Mouse (Mus musculus): ENCODE measurements at regions not wholly inside any gene's neighbourhood (a gene's known extent, or its start where the extent isn't known, plus 50 kb on each side); places are given as distances from the start of the nearest gene placed in this dataset.

- ChIA-PET CTCF (interaction anchor here in 3 of 4 experiments (0.6 to 1.2 kb wide), 5 partner anchors 68 to 1691 kb away, joined by 3 to 5 read pairs (median 3); no protein-coding TSS in a partner anchor), POLR2A (interaction anchor here in 3 of 4 experiments (0.6 to 2.1 kb wide), 8 partner anchors 15 to 80 kb away, joined by 3 to 10 read pairs (median 3); no protein-coding TSS in a partner anchor)
Observed at GRCm38 (mm10) chr1:193508271-193508670, 138.2 kb upstream of the Camk1g start.

GRCm38 (mm10) chr1:193506991-193507390 is 136.9 kb upstream of the Camk1g start:
- POLR2A ChIA-PET = no interaction called here
- CTCF ChIA-PET = no interaction called here

GRCm38 (mm10) chr1:193505381-193505780 is 135.3 kb upstream of the Camk1g start:
- ChIA-PET CTCF (interaction anchor here in 3 of 4 experiments (0.6 to 2.4 kb wide), 9 partner anchors 9 to 1398 kb away, joined by 3 to 14 read pairs (median 4); no protein-coding TSS in a partner anchor), POLR2A (interaction anchor here in 1 of 4 experiments (1.8 kb wide), 1 partner anchor 84 kb away, joined by 7 read pairs; no protein-coding TSS in a partner anchor)

GRCm38 (mm10) chr1:193504611-193505010 is 134.5 kb upstream of the Camk1g start:
- ChIA-PET POLR2A (interaction anchor here (0.6 to 1.8 kb wide), 12 partner anchors 32 to 1359 kb away, joined by 3 to 9 read pairs (median 4); no protein-coding TSS in a partner anchor), CTCF (interaction anchor here (0.5 to 2.4 kb wide), 32 partner anchors 9 to 1257 kb away, joined by 3 to 14 read pairs (median 3); no protein-coding TSS in a partner anchor)

- CTCF ChIA-PET = interaction anchor here (0.5 to 2.4 kb wide), 33 partner anchors 10 to 235 kb away, joined by 3 to 14 read pairs (median 4); no protein-coding TSS in a partner anchor
- POLR2A ChIA-PET = interaction anchor here in 3 of 4 experiments (0.6 to 1.8 kb wide), 12 partner anchors 33 to 85 kb away, joined by 3 to 9 read pairs (median 4); no protein-coding TSS in a partner anchor
Observed at GRCm38 (mm10) chr1:193503624-193504325, 133.7 kb upstream of the Camk1g start.

GRCm38 (mm10) chr1:193496265-193497183 is 126.4 kb upstream of the Camk1g start:
- ChIA-PET CTCF (interaction anchor here in 2 of 4 experiments (0.5 to 0.6 kb wide), 2 partner anchors 47 to 89 kb away, joined by 3 read pairs; no protein-coding TSS in a partner anchor), POLR2A (interaction anchor here in 2 of 4 experiments (0.7 to 0.8 kb wide), 2 partner anchors 55 to 336 kb away, joined by 3 read pairs; no protein-coding TSS in a partner anchor)

GRCm38 (mm10) chr1:193488039-193488438 is 117.9 kb upstream of the Camk1g start:
- POLR2A ChIA-PET = interaction anchor here in 1 of 4 experiments (0.5 to 0.6 kb wide), 2 partner anchors 361 to 447 kb away, joined by 3 to 5 read pairs; no protein-coding TSS in a partner anchor
- CTCF ChIA-PET = interaction anchor here in 1 of 4 experiments (1.5 kb wide), 1 partner anchor 16 kb away, joined by 3 read pairs; no protein-coding TSS in a partner anchor

- ChIA-PET CTCF (interaction anchor here in 2 of 4 experiments (0.7 to 1.5 kb wide), 3 partner anchors 17 to 1133 kb away, joined by 3 to 4 read pairs (median 3); no protein-coding TSS in a partner anchor), POLR2A (interaction anchor here in 1 of 4 experiments (0.6 to 0.7 kb wide), 2 partner anchors 434 to 1665 kb away, joined by 3 to 4 read pairs; no protein-coding TSS in a partner anchor)
Observed at GRCm38 (mm10) chr1:193486668-193487067, 116.6 kb upstream of the Camk1g start.

- CTCF ChIA-PET = no interaction called here
- POLR2A ChIA-PET = interaction anchor here in 2 of 4 experiments (1.1 to 1.2 kb wide), 2 partner anchors 30 to 35 kb away, joined by 3 read pairs; no protein-coding TSS in a partner anchor
Observed at GRCm38 (mm10) chr1:193484977-193485376, 114.9 kb upstream of the Camk1g start.

GRCm38 (mm10) chr1:193477298-193477697 is 107.2 kb upstream of the Camk1g start:
- ChIA-PET POLR2A (no interaction called here), CTCF (no interaction called here)

- CTCF ChIA-PET = no interaction called here
- POLR2A ChIA-PET = no interaction called here
Observed at GRCm38 (mm10) chr1:193476805-193477204, 106.7 kb upstream of the Camk1g start.

GRCm38 (mm10) chr1:193466306-193466705 is 96.2 kb upstream of the Camk1g start:
- POLR2A ChIA-PET = no interaction called here

GRCm38 (mm10) chr1:193459735-193460134 is 89.6 kb upstream of the Camk1g start:
- ChIA-PET CTCF (no interaction called here), POLR2A (interaction anchor here in 1 of 4 experiments (0.8 kb wide), 1 partner anchor 806 kb away, joined by 15 read pairs; no protein-coding TSS in a partner anchor)

More at GRCm38 (mm10) chr1:193466306-193466705, 96.2 kb upstream of the Camk1g start:
- CTCF ChIA-PET = interaction anchor here in 1 of 4 experiments (0.9 kb wide), 1 partner anchor 133 kb away, joined by 3 read pairs; no protein-coding TSS in a partner anchor

- CTCF ChIA-PET = no interaction called here
- POLR2A ChIA-PET = no interaction called here
Observed at GRCm38 (mm10) chr1:193457908-193458307, 87.8 kb upstream of the Camk1g start.

- POLR2A ChIA-PET = no interaction called here
- CTCF ChIA-PET = interaction anchor here in 3 of 4 experiments (0.6 to 1.3 kb wide), 4 partner anchors 13 to 245 kb away, joined by 3 to 6 read pairs (median 3); no protein-coding TSS in a partner anchor
Observed at GRCm38 (mm10) chr1:193453654-193454053, 83.6 kb upstream of the Camk1g start.

GRCm38 (mm10) chr1:193451471-193452135 is 81.5 kb upstream of the Camk1g start:
- ChIA-PET CTCF (interaction anchor here in 3 of 4 experiments (0.6 to 1.8 kb wide), 3 partner anchors 137 to 221 kb away, joined by 4 to 6 read pairs (median 5); no protein-coding TSS in a partner anchor), POLR2A (no interaction called here)

GRCm38 (mm10) chr1:193450814-193451213 is 80.7 kb upstream of the Camk1g start:
- CTCF ChIA-PET = interaction anchor here (0.6 to 1.9 kb wide), 16 partner anchors 10 to 1366 kb away, joined by 3 to 6 read pairs (median 5); no protein-coding TSS in a partner anchor
- POLR2A ChIA-PET = interaction anchor here in 3 of 4 experiments (0.6 to 1.2 kb wide), 4 partner anchors 35 to 1591 kb away, joined by 3 read pairs; no protein-coding TSS in a partner anchor

All from embryonic stem cell, embryonic (primary cell).